Mouse (Mus musculus) forelimb bud, embryonic 11.5 days (tissue): ENCODE results near the gene Capn5.

Source experiments
- DNase-seq: peaks from one replicate; pipeline ENCODE4 v3.0.0-alpha.2; 2012; ENCODE audit warnings: low read depth, low spot score

Capn5 gene

DNA sequence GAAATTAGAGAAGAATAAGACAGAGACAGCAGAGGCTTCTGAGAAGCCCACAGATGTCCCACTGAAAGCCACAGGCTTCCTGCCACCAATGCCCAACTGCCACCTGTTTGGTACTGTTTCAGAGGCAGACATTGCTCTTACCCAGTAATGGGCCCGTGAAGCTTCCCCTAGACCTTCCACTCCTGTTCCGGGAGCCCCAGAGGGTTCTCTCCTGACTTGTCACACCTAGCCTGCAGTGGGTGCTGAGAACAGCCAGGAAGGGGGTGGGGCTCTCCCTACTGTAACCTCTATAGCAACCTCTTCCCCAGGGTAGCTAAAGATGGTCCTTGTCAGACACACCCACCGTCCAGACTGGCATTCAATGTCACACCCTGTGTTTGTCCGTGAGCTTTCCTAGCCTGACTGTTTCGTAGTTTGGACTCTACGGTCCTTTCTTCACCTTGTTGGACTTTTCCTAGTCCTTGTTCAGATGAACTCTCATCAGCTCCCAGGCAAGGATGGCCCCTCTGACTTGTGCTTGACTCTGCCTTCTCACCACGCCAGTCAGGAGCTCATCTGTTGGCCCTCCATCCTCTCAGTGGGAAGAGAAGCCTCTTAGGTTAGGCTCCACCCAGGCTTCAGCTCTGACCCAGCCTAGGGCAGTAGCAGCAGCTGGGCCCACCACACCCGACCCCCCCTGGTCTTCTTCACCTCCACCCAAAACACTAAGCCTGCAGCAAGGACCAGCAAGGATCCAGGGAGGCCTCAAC is 1.6 kb downstream of the Capn5 start:
- DNase-seq, result no peak

DNA sequence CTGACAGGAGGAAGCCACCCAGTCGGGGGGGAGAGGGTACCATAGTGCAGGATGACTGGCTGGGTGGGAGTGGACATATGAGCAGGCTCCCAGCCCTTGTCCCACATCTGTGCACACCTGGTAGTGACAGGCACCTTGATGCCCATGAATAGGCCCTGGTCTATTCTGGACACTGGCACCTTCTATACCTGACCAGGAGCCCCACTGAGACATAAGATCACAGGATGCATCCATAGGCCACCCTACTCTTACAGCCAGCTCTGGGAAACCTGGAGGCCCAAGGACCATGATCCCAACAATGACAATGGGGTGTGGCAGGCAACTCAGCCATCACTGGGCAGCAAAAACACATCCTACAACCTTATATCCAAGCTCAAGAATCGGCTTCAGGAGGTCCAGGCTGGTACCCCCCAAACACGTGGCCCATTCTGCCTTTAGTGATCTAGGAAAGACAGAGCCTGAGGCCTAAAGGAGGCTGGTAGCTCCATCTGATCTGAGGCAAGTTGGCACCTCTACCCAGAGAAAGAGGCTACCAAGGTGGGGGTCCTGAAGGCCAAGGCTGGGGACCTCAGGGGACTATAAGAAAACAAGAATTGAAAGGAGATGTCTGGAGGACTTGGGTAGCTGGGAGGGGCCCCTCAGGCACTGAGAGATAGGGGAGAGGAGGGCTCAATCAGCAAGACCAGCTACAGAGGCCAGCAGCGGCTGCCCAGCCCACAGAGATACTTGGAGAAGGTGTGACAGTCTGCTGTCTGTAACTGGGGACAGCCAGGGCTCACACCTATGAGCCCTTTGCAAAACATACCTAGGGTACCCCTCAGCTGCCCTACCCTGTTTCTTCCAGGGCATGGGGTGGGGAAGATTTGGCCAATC is 3.0 kb downstream of the Capn5 start:
- no peak for DNase-seq

DNA sequence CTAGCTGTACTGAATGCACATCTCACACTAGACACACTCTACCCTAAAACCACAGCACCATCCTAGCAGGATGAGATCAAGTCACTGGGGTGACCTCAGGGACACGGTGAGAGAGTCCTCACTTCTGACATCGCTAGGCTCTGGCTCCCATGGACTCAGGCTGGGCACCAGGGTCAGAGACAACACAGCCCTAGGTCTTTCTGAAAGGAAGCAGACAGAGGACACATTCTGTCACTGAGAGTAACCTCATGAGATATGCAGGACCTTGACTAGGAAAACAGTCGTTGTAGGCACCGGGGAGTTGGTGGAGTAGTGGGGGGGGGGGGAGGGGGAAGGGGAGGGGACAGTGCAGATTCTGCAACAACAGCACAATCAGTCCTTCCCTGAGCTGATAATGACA is 4.7 kb downstream of the Capn5 start:
- no peak for DNase-seq

DNA sequence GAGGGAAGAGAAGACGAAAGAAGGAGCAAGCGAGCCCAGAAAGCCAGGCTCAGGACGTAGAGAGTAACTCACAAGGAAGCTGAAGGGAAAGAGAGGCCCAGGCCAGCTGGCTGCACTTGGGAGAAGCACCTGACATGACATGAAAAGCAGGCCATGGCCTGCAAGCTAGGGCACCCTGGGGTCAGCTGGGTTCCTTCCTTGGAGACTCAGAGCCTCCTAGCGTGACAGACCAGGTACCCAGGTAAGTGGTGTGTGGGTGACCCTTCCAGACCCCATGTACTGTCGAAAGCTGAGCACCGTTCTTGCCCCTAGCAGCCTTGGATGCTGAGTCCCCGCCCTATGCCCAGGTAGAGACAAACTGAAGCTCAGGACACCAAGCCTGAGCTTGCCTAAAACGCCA is 5.4 kb downstream of the Capn5 start:
- DNase-seq, result no peak

DNA sequence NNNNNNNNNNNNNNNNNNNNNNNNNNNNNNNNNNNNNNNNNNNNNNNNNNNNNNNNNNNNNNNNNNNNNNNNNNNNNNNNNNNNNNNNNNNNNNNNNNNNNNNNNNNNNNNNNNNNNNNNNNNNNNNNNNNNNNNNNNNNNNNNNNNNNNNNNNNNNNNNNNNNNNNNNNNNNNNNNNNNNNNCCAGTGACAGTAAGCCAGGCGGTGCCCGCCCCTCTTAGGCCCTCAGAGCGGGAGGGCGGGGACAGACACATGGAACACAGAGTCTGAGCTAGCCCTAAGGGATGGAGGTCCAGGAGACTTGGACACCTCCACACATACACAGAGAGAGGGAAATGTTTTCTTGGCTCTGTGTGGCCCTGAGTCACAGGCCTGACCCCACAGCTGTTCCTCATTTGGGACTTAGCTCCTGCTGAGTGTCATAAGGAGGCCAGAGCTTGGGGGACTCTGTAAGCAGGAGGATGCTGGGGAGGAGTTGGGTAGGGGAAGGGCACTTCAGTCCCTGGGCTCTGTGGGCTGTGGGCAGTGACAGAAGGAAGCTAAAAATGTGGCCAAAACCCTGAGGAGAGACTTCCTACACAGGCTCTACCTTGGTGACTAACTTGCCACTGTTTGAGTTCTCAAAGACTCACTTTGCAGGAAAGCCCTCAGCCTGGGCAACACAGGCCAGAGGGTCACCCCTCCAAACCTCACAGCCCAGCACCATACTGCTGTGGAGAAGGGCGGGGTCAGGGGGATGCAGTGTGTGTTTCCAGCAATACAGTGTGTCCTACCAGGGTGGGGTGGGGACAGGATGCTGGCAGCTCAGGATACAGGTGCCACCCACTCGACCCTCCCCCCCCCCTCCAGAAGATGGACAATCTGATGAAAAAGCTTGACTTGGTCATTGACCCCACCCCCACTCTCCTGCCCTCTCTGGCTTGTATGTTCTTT is 6.7 kb downstream of the Capn5 start:
- peak; percentile 51 for DNase-seq

DNA sequence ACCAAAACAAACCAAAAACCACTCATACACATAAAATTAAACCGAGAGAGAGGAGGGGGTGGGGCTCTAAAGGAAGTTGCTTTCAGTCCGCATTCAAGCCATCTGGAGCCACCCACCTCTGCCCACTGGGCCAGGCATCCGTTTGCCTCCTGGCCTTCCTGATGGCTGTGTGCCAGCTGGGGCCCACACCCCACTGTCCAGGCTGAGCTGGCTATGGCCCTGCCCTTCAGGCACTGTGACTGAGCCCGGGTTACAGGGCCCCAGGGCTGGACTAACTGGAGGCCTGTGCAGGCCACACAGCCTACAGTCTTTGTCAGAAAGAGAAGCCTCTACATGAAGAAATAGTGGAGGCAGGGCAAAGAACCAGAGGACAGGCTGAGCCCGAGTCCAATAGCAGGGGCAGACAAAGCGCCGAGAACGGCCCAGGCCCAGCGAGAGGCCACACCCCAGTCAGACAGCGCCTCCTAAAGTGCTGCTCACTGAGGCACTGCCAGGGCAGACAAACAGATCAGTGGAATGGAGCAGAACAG is 13.0 kb downstream of the Capn5 start:
- DNase-seq, result no peak

DNA sequence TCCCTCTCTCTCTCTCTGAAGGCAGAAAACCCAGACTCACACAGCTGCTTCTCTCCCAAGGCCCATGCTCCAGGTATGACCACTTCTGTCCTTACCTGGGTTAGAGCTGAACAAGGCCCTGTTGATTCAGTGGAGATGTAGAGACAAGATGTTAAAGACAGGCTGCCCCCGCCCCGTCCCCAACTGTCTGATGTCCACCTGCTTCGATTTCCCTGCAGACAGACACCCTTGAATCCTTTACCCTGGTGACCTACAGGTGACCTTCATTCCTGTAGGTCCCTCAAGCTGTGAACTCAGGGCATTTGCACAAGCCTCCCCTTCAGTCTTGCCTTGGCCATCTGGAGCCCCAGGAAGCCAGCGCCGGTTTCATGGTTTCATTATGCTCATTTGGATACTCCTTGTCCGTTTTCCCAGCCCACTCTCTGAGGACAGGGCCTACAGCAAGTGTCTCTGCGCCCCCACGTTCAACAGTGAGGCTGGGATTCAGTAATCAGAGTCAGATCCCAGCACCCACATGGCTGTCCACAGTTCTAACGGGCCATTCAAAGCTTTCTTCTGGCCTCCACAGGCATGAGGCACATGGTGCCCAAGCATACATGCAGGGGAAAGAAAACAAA is 13.6 kb downstream of the Capn5 start:
- DNase-seq, result no peak

DNA sequence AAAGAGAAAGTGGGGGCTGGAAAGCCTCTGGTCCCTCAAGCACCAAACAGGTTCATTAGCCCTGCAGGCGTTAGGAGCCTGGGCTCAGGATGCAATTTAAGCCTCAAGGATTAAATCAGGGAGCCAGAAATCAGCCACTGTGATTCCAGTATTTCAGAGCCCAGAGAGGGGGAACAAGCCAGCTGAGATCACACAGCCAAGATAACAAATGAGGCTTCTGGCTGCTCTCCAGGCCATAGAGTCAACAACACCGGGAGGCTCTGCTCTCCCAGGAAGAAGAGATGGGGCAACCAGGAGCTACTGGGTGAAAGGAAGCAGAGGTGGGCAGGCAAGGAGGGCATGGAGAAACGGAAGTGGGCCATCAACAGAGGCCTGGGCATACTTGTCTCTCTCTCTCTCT is 14.4 kb downstream of the Capn5 start:
- DNase-seq, result no peak

DNA sequence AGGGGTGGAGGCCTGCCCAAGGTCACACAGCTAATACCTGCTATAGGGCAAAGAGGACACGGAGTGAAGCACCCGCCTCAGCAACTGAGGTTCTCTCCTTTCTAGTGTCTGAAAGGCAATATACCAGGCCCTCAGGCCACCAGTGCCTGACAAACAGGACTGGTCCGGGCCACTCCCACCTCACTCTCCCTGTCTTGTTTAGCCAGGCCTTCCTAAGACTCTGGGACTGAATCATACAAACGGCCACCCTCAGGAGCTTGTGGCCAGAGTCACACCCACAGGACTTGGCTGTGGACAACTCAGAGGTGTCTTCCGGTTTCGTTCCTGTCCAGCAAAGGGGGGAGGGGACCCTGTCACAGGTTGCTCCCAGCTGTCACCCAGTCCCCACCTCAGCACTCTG is 15.8 kb downstream of the Capn5 start:
- DNase-seq, result no peak

DNA sequence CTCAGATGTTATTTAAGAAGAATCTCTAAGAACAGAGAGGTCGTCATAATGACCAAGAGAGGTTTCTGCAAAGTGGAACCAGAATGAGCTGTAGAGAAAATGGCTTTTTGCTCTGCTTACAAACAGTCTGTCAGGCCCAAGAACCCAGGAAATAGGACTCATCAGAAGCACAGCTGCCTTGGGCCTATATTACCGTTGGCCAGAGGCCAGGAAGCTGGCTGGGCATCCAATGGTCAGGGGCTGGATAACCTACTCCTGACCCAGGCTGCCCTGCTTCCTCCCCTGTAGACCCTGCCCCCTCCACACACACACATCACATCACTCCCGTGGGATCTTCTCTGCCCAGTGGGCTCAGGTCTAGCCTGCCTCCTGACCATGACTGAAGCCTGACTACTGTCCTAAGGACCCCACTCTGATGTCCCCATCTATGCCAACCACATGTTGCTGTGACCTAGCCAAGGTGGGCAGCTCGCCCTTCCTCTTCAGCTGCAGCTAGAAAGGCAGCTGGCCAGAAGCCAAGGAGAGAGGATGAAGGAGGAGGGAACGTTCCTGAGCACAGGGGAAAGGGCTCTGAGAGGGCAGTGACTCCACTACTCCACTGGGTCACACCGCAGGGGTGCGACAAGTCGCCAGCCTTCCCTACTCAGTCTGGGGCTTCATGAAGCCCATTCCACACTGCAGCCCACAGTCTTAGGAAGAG is 17.9 kb downstream of the Capn5 start:
- DNase-seq, result no peak

DNA sequence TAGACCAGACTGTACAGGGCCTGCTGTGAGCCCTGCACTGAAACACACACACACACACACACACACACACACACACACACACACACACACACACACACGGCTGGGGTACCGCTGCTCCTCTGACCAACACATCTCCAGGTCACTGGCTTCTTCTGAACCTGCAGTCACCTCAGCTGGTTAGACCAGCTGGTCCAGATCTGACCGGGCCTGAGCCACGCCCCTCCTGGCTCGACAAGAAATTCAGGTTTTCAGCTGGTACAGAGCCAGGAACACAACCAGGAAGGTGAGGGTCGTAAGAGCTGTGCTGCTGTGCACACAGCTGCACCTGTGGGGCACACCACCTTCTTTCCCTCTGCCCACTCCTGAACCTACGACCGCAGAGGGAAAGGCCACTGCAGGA is 19.6 kb downstream of the Capn5 start:
- peak; percentile 29 for DNase-seq

DNA sequence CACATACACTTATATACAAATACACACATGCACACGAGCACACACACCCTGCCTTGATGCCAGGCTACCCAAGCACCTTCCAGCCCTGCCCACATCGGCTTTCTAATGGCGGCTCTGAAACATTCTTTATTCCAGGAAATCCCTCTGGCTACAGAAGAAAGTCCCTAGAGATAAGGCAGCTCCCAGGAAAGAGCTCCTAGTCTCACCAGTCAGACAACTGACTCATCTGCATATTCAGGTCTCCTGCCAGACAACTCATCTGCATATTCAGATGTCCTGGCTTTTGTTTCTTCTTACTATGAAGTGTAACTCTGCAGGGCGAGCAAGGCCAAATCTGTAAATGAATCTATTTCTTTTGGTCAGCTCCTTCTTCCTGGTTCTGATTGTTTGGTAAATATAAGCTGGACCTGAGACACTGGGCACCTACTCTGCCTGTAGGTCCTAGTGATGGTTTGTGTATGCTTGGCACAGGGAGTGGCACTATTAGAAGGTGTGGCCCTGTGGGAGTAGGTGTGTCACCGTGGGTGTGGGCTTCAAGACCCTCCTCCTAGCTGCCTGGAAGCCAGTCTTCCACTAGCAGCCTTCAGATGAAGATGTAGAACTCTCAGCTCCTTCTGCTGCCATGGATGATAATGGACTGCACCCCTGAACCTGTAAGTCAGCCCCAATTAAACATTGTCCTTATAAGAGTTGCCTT is 20.3 kb downstream of the Capn5 start:
- no peak for DNase-seq

DNA sequence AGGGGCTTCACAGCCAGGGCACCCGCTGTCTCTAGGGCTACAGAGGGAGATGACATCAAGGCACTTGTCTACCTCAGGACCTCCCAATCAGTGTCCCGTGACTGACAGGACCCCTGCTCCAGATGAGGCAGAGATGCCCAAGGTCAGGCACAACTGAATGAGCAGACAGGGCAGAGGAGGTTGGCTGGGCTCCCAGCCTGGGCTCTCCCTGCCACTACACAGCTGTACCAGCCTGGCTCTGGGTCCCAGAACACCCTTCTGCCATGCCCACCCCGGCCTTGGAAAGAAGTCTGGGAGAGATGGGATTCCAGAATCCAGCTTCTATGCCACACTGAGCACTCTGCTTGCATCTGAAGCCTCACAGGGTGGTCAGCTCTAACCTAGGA is 21.8 kb downstream of the Capn5 start:
- DNase-seq, result no peak

DNA sequence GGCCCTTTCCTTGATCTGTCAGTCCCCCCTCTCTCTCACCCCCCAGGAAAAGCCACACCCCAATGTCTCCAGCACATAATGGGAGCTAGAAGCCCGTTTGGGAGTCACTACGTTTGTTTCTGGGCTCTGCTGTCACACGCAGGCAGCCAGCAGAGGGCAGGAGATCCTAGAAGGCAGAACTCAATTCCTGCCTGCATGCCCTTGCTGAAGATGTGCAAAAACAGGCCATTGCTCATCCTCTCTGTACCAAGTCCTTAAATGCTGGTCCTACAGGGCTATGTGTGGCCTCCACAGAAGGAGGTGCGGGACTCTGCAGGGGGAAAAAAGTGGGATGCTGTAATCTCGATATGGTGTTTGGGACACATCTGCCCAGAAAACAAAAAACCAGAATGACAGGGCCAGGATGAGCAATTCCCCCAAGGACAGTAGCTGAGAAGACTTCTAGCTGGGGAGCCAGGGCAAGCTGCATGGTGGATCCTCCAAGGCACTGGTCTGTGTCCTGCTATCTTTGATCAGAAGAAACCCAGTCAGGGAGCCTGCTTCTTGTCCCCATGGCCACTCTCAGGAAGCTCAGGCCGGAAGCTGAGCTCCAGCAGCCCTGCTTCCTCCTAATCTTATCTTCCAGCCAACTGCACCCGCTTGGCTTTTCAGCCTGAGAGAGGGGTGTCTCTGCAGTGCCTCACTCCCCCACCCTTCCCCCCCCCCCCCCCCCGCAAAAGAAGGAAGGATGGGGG is 22.4 kb downstream of the Capn5 start:
- peak; percentile 49 for DNase-seq

DNA sequence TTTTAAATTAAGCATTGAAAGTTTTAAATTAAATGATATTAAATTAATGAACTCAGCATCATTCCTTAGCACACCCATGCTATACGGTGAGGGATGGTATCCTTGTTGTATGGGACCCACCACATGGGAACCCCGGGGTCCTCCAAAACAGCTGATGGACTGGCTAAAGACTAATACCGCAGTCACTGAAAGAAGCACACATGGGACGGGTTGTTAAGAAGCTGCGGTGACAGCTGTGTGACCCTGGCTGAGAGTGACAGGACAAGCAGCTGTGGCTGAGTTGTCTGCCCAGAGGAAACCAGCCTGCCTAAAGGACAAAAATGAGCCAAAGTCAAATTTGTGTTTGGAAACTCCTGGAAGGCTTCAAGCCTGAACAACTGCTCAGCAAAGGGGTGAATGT is 24.2 kb downstream of the Capn5 start:
- no peak for DNase-seq

DNA sequence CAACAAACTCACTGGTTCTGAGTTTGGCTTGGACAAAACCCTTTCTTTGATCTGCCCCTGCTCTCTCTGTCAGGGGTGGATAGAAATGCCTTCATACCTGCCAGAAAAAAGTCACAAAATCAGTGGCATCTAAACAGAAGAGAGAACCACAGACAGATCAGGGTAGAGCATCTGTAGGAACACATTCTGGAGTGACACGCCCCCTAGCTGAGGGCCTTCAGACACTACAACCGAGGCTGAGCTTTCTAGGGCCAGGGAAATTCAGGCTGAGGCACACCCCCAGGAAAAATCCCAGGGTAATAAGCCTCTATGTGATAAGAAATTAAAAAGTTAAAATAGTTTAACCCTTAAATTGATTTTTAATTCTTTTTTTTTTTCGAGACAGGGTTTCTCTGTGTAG is 24.7 kb downstream of the Capn5 start:
- no peak for DNase-seq

DNA sequence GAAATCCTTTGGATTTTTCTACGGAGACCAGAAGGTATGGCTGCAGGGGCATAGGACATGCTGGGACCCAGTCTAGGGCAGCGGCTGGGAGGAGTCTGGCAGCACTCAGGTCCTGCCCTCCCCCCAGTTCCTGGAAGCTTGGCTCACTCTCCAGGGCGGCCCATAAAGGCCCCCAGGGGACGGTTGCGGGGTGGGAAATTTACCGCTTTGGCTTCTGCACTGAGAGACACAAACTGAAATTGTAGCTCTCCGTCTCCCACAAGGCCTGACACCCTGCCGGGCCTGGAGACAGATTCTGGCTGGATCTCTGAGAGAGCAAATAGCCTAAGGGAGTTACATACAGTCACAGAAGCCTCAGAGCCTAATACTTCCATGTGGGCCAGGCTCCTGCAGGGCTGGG is 25.7 kb downstream of the Capn5 start:
- DNase-seq, result no peak

DNA sequence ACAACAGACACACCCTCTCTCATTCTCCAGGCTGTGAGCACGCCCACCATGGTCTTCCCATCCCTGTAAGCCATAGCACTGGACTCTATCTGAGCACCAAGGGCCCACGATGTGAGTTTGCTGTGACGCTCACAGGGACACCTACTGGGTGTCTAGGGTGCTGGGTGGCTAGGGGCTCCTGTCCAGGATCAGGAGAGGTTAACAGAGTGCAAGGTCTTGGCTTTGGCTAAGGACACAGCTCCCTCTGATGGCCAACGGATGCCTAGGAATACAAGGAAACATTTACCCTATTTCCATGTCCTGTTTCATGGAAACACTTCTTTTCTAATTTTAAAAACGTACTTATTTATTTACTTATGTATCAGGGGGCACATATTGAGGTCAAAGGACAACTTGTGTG is 27.5 kb downstream of the Capn5 start:
- DNase-seq, result no peak

DNA sequence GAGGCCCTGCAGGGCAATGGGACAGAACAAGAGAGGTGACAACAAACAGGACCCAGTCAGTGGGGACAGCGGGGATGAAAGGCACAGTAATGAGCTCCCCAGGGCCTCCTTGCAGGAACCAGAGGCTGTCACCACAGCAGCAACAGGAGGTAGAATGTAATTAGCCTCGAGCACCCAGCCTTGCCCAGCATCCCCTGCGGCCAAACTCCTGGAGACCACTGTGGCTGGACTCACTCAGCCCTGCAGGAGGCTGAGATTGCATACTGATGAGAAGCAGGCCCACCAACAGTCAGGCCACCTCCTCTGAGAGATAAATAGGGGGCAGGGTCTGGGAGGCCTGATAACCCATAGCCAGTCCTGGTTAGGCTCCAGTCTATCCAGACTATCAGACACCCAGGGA is 28.3 kb downstream of the Capn5 start:
- no peak for DNase-seq
